Mouse (Mus musculus) liver, embryonic 14.5 days (tissue): ENCODE results near the gene Ckmt2. TPM values are rescaled to one million over a fixed set of nuclear protein-coding genes. Genes with fewer than 3 reads are reported as not detected.

Experiments used
- ATAC-seq: fragments of 200-750 bp; cut with Nextera tagmentation; 2 replicates; pipeline ENCODE4 v1.8.0; 2017; ENCODE audit warnings: moderate number of reproducible peaks, mild to moderate bottlenecking, moderate library complexity; ENCODE audit not compliant: insufficient read depth
- DNase-seq, 3 experiments: peaks; one replicate each; pipeline ENCODE4 v3.0.0-alpha.2; 2012 to 2013; ENCODE audit warnings: low read depth in 3 of 3, low spot score in 3 of 3
- H3K27ac ChIP-seq: fragments of 300-500 bp; sonication (generic); 2 replicates; pipeline ENCODE4 v1.5.1; 2014; ENCODE audit warnings: moderate library complexity, mild to moderate bottlenecking, control low read depth, inconsistent platforms
- H3K27me3 ChIP-seq: fragments of 300-500 bp; sonication (generic); 2 replicates; pipeline ENCODE4 v1.6.1; 2014; ENCODE audit warnings: mild to moderate bottlenecking, low read length, moderate library complexity; ENCODE audit not compliant: control insufficient read depth, insufficient read depth
- H3K36me3 ChIP-seq: fragments of 300-500 bp; sonication (generic); replicated peaks from 2 replicates; pipeline ENCODE4 v1.6.1; 2014; ENCODE audit warnings: low read depth; ENCODE audit not compliant: control insufficient read depth, insufficient read depth
- H3K4me1 ChIP-seq, 2 experiments: fragments of 200-500 bp in 1 of 2; fragments of 300-500 bp in 1 of 2; sonication (generic) in 1 of 2; replicated peaks; 2 replicates each; pipeline ENCODE4 v1.6.1; 2012 to 2014; ENCODE audit warnings: antibody characterized with exemption in 1 of 2, inconsistent platforms in 1 of 2, low read length in 1 of 2; ENCODE audit not compliant: control insufficient read depth in 2 of 2, insufficient read depth in 2 of 2
- H3K4me2 ChIP-seq: fragments of 300-500 bp; sonication (generic); 2 replicates; pipeline ENCODE4 v1.6.1; 2014; ENCODE audit warnings: low read depth, mild to moderate bottlenecking, control low read depth, moderate library complexity
- H3K4me3 ChIP-seq, 2 experiments: fragments of 200-500 bp in 1 of 2; fragments of 300-500 bp in 1 of 2; sonication (generic) in 1 of 2; 2 replicates each; pipeline ENCODE4 v1.5.1; 2012 to 2014; ENCODE audit warnings: low read depth in 2 of 2, low read length in 2 of 2, mild to moderate bottlenecking in 2 of 2, control low read depth in 1 of 2, inconsistent platforms in 1 of 2, moderate library complexity in 1 of 2; ENCODE audit not compliant: insufficient read depth in 1 of 2
- H3K9ac ChIP-seq: fragments of 300-500 bp; sonication (generic); replicated peaks from 2 replicates; pipeline ENCODE4 v1.6.1; 2014; ENCODE audit warnings: mild to moderate bottlenecking, control low read depth, moderate library complexity
- H3K9me3 ChIP-seq: fragments of 300-500 bp; sonication (generic); 2 replicates; pipeline ENCODE4 v1.6.1; 2016; ENCODE audit warnings: low read length, mixed read lengths; ENCODE audit not compliant: control insufficient read depth
- CTCF ChIP-seq: IDR thresholded peaks from 2 replicates; pipeline ENCODE4 v1.5.1; 2016; ENCODE audit warnings: antibody characterized with exemption, low read depth, control low read depth
- EP300 ChIP-seq: IDR thresholded peaks from 2 replicates; pipeline ENCODE4 v1.6.1; 2016; ENCODE audit warnings: antibody characterized with exemption, low read depth
- WGBS: fragments of 180-500 bp; shearing (Covaris S2); extraction: QIAGEN DNeasy Blood & Tissue Kit; methylation state at CpG from one replicate; pipeline ENCODE4 v1.1.7; 2014; ENCODE audit not compliant: insufficient replicate concordance; 5-methylcytosine and 5-hydroxymethylcytosine counted together
- polyA plus RNA-seq, 2 experiments: library from polyadenylated mRNA; depleted of rRNA in 1 of 2; stranded (reverse) in 1 of 2; unstranded in 1 of 2; fragments of >200 nt; fragmentation: Nextera tagmentation in 1 of 2; extraction: Ambion mirVana in 1 of 2; gene quantifications; 2 replicates each; pipeline versions ENCODE4 v1.2.1 to v1.2.3; 2012 to 2014

The Ckmt2 gene
- polyA plus RNA-seq, 2 experiments = not detected

GRCm38 (mm10) chr13:91915582-91916239 lies 39.0 kb upstream of the Ckmt2 start:
- Histone ChIP-seq H3K4me3 (no peak overlapping the region), H3K4me1 (no peaks in the 10 kb centered on the region), H3K27me3 (no peaks in the 10 kb centered on the region), H3K27ac (no peak overlapping the region), H3K9ac (no peak overlapping the region), H3K9me3 (no peaks in the 10 kb centered on the region), H3K4me2 (no peak overlapping the region), H3K36me3 (no peaks in the 10 kb centered on the region)
- DNase-seq = no peak
- WGBS = 65% methylated on average over 6 of the region's 6 CpGs
- TF ChIP-seq EP300 (no peak), CTCF (no peak)
- no peak for ATAC-seq

- ATAC-seq = no peak
- Histone ChIP-seq H3K4me1 (no peaks in the 10 kb centered on the region), H3K9me3 (no peaks in the 10 kb centered on the region), H3K4me3 (no peak overlapping the region), H3K27ac (no peak overlapping the region), H3K4me2 (no peak overlapping the region), H3K9ac (no peak overlapping the region), H3K27me3 (no peaks in the 10 kb centered on the region), H3K36me3 (no peaks in the 10 kb centered on the region)
- DNase-seq = no peak
- TF ChIP-seq CTCF (no peak), EP300 (no peak)
- WGBS = 11% methylated on average over 4 of the region's 4 CpGs
These were observed 38.5 kb upstream of the Ckmt2 start for GRCm38 (mm10) chr13:91915192-91915581.

GRCm38 (mm10) chr13:91911652-91912051 lies 35.0 kb upstream of the Ckmt2 start:
- no peak overlapping the region for H3K4me2 ChIP-seq
- H3K4me3 ChIP-seq = no peak overlapping the region
- H3K36me3 ChIP-seq = no peaks in the 10 kb centered on the region
- no peaks in the 10 kb centered on the region for H3K27me3 ChIP-seq
- TF ChIP-seq EP300 (no peak), CTCF (no peak)
- no peak for ATAC-seq
- H3K9ac ChIP-seq = no peak overlapping the region
- H3K4me1 ChIP-seq = no peaks in the 10 kb centered on the region
- H3K27ac ChIP-seq = no peak overlapping the region
- no peaks in the 10 kb centered on the region for H3K9me3 ChIP-seq
- DNase-seq = no peak

GRCm38 (mm10) chr13:91911211-91911610 lies 34.5 kb upstream of the Ckmt2 start:
- Histone ChIP-seq H3K27ac (no peak overlapping the region), H3K9ac (no peak overlapping the region), H3K4me3 (no peak overlapping the region), H3K4me1 (no peaks in the 10 kb centered on the region), H3K4me2 (no peak overlapping the region), H3K36me3 (no peaks in the 10 kb centered on the region), H3K27me3 (no peaks in the 10 kb centered on the region), H3K9me3 (no peaks in the 10 kb centered on the region)
- DNase-seq = no peak
- ATAC-seq = no peak
- no peak for TF ChIP-seq CTCF
- no peak for TF ChIP-seq EP300

- Histone ChIP-seq H3K4me3 (no peak overlapping the region), H3K27ac (no peak overlapping the region), H3K36me3 (no peaks in the 10 kb centered on the region), H3K4me1 (no peaks in the 10 kb centered on the region), H3K4me2 (no peak overlapping the region), H3K9ac (no peak overlapping the region), H3K27me3 (no peaks in the 10 kb centered on the region), H3K9me3 (no peaks in the 10 kb centered on the region)
- DNase-seq = peak; percentile 19 to 30 (median 27)
- no peak for ATAC-seq
- 29% methylated on average over 10 of the region's 10 CpGs for WGBS
- peak; percentile 81 for TF ChIP-seq CTCF
- TF ChIP-seq EP300 = no peak
These were observed 31.7 kb upstream of the Ckmt2 start for GRCm38 (mm10) chr13:91908202-91908980.
